Mouse (Mus musculus) layer of hippocampus, adult 18-20 months (tissue): ENCODE data around the gene Capg. TPM values are rescaled to one million over a fixed set of nuclear protein-coding genes. Genes with fewer than 3 reads are reported as not detected.

Experiments used
- DNase-seq, 2 experiments: peaks; one replicate each; pipeline ENCODE4 v3.0.0; 2022; ENCODE audit warnings: low spot score in 2 of 2
- total RNA-seq, 2 experiments: library from RNA; stranded (reverse); gene quantifications; 2 replicates each; pipeline ENCODE4 v1.2.3; 2021

Gene Capg
- total RNA-seq, 2 experiments from 2014 or later: 3.9 to 5.0 TPM

GRCm38 (mm10) chr6:72601732-72602131 is 57.5 kb downstream of the Capg start:
- DNase-seq: peak; percentile 56 to 90

DNA sequence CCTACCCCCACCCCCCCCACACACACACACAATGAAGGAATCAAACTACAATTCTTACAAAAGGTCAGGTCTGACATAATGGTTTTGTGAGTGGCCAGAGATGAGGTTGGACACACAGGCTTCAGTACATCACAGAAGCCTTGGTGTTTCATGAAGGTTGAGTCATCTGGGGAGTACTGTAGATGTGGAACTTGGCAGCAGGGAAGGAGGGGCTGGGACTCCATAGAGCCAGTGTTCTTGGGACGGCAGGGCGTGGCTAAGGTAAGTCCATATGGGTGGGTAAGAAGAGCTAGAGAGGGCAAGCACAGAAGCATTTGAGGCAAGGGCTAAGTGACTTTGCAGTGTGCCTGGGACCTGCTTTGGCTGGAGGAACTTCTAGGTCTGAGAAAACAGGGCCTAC is 59.9 kb downstream of the Capg start:
- no peak for DNase-seq

DNA sequence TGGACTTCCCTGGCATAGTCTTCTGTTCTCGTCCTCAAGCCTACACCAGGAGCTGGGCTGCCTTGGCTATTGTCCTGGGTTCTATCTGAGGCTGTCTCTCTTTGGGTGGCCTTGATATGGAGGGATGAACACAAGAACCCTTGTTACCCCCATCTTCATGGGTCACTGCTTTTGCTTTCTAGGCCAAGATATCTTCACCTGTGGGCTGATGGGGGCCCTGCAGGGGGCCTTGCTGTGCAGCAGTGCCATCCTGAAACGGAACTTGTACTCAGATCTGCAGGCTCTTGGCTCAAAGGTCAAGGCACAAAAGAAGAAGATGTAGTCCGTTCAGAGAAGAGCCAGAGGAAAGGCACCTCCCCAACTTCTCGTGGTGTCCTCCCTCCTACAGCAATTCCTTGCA is 62.9 kb downstream of the Capg start:
- DNase-seq: no peak

DNA sequence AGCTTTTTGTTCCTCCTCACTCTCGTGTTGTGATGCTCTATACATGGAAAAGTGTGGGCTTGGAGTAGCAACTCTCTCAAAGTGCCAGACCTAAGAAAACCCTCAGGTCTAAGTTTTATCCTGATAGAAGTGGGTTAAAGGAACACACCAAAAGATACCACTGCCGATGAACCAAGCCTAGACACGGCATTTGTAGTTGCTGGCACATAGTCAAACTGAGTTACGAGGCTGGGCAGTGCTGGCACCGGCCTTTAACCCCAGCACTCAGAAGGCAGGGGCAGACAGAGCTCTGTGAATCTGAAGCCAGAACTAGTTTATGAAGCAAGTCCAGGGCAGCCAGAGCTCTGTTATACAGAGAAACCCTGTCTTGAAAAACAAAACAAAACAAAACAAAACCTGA is 63.5 kb downstream of the Capg start:
- DNase-seq: no peak

- no peak for DNase-seq
Measured at GRCm38 (mm10) chr6:72608662-72609184, 64.5 kb downstream of the Capg start.

GRCm38 (mm10) chr6:72610261-72610660 is 66.1 kb downstream of the Capg start:
- no peak for DNase-seq

Other genes starting within 250 kb of the Capg start
- gene Sftpb, start 239.8 kb upstream of the Capg start, total RNA-seq: not detected
- gene Usp39, start 199.2 kb upstream of the Capg start, total RNA-seq: 10 to 100 TPM; 31.1 to 33.1 TPM
- 10 to 100 TPM; 17.0 to 17.9 TPM for gene 0610030E20Rik, start 197.1 kb upstream of the Capg start, total RNA-seq
- gene Tmem150a, start 188.9 kb upstream of the Capg start, total RNA-seq: 1 to 10 TPM; 8.4 to 9.2 TPM
- 10 to 100 TPM; 87.5 to 89.4 TPM for gene Rnf181, start 177.4 kb upstream of the Capg start, total RNA-seq
- gene Vamp5, start 163.9 kb upstream of the Capg start, total RNA-seq: 1 to 10 TPM; 5.8 to 8.1 TPM
- gene Vamp8, start 153.7 kb upstream of the Capg start, total RNA-seq: 10 to 100 TPM; 17.7 to 18.9 TPM
- gene Ggcx, start 130.1 kb upstream of the Capg start, total RNA-seq: 10 to 100 TPM; 21.7 to 23.3 TPM
- gene Mat2a, start 104.8 kb upstream of the Capg start, total RNA-seq: 100 to 1,000 TPM; 193 to 211 TPM
- under 1 TPM; 0.67 to 0.76 TPM for gene Sh2d6, start 22.7 kb upstream of the Capg start, total RNA-seq
- 10 to 100 TPM; 24.5 to 24.8 TPM for gene Elmod3, start 54.0 kb downstream of the Capg start, total RNA-seq
- gene Retsat, start 54.1 kb downstream of the Capg start, total RNA-seq: 10 to 100 TPM; 64.3 to 76.9 TPM
- gene Tgoln1, start 72.6 kb downstream of the Capg start, total RNA-seq: 10 to 100 TPM; 95.0 to 98.9 TPM
- 1 to 10 TPM; 3.2 to 3.5 TPM for gene Tcf7l1, start 244.9 kb downstream of the Capg start, total RNA-seq